Mouse (Mus musculus) megakaryocyte, embryonic 14.5 days (primary cell): ENCODE measurements around the gene Qrich1. TPM values are rescaled to one million over a fixed set of nuclear protein-coding genes. Genes with fewer than 3 reads are reported as not detected.

Experiments
- H3K27me3 ChIP-seq: replicated peaks from 2 replicates; pipeline ENCODE3; 2012; ENCODE audit warnings: inconsistent platforms
- H3K36me3 ChIP-seq: replicated peaks from 2 replicates; pipeline ENCODE3; 2012; ENCODE audit warnings: low read length, inconsistent platforms, mixed read lengths
- H3K4me1 ChIP-seq: 2 replicates; pipeline ENCODE4 v1.6.1; 2012; ENCODE audit warnings: inconsistent platforms
- H3K4me3 ChIP-seq: replicated peaks from 2 replicates; pipeline ENCODE3; 2012; ENCODE audit warnings: moderate library complexity, mild to moderate bottlenecking, inconsistent platforms
- H3K9me3 ChIP-seq: 2 replicates; pipeline ENCODE4 v1.6.1; 2012; ENCODE audit warnings: inconsistent platforms
- FLI1 ChIP-seq: IDR thresholded peaks from 2 replicates; pipeline ENCODE4 v1.6.1; 2012; ENCODE audit warnings: low read length, inconsistent platforms, mixed read lengths
- GATA1 ChIP-seq: IDR thresholded peaks from 3 replicates; pipeline ENCODE4 v1.6.1; 2012; ENCODE audit warnings: mixed read lengths, low read length, inconsistent platforms, borderline replicate concordance
- polyA plus RNA-seq: library from polyadenylated mRNA; stranded (reverse); fragments of >175 nt; gene quantifications from 2 replicates; pipeline ENCODE4 v1.2.3, GENCODE M21; 2012; ENCODE audit warnings: low replicate concordance; ENCODE audit not compliant: insufficient read depth

The Qrich1 gene
- polyA plus RNA-seq, 1 experiment = 22.0 TPM

GRCm38 (mm10) chr9:108492043-108492750 lies 24.4 kb upstream of the Qrich1 start:
- Histone ChIP-seq H3K4me1 (peaks cover 35% of the 10 kb centered on the region), H3K4me3 (peak overlapping the region; percentile 97), H3K27me3 (peaks cover under 1% of the 10 kb centered on the region), H3K9me3 (no peaks in the 10 kb centered on the region), H3K36me3 (peaks cover 53% of the 10 kb centered on the region)
- TF ChIP-seq FLI1 (no peak), GATA1 (no peak)

- Histone ChIP-seq H3K9me3 (no peaks in the 10 kb centered on the region), H3K36me3 (peaks cover 63% of the 10 kb centered on the region), H3K4me1 (peaks cover 35% of the 10 kb centered on the region), H3K4me3 (peak overlapping the region; percentile 26), H3K27me3 (no peaks in the 10 kb centered on the region)
- TF ChIP-seq GATA1 (no peak), FLI1 (no peak)
These were observed 23.4 kb upstream of the Qrich1 start for GRCm38 (mm10) chr9:108493246-108493645.

GRCm38 (mm10) chr9:108494146-108494825 lies 22.3 kb upstream of the Qrich1 start:
- Histone ChIP-seq H3K4me3 (no peak overlapping the region), H3K36me3 (peaks cover 74% of the 10 kb centered on the region), H3K4me1 (peaks cover 33% of the 10 kb centered on the region), H3K9me3 (no peaks in the 10 kb centered on the region), H3K27me3 (no peaks in the 10 kb centered on the region)
- TF ChIP-seq FLI1 = no peak
- no peak for TF ChIP-seq GATA1

GRCm38 (mm10) chr9:108494905-108495304 lies 21.7 kb upstream of the Qrich1 start:
- Histone ChIP-seq H3K27me3 (no peaks in the 10 kb centered on the region), H3K4me1 (peaks cover 31% of the 10 kb centered on the region), H3K36me3 (peaks cover 80% of the 10 kb centered on the region), H3K4me3 (no peak overlapping the region), H3K9me3 (no peaks in the 10 kb centered on the region)
- no peak for TF ChIP-seq FLI1
- no peak for TF ChIP-seq GATA1

GRCm38 (mm10) chr9:108499231-108499630 lies 17.4 kb upstream of the Qrich1 start:
- TF ChIP-seq FLI1 (no peak), GATA1 (no peak)
- Histone ChIP-seq H3K36me3 (peaks cover 95% of the 10 kb centered on the region), H3K4me3 (peak overlapping the region; percentile 2), H3K27me3 (no peaks in the 10 kb centered on the region), H3K4me1 (peaks cover 6% of the 10 kb centered on the region; the same call in 1 of the 2 replicates), H3K9me3 (no peaks in the 10 kb centered on the region)

- Histone ChIP-seq H3K36me3 (peaks cover 88% of the 10 kb centered on the region), H3K27me3 (no peaks in the 10 kb centered on the region), H3K4me3 (peak overlapping the region; percentile 69), H3K4me1 (peaks cover 6% of the 10 kb centered on the region; the same call in 1 of the 2 replicates), H3K9me3 (no peaks in the 10 kb centered on the region)
- TF ChIP-seq FLI1 = no peak
- no peak for TF ChIP-seq GATA1
These were observed 16.7 kb upstream of the Qrich1 start for GRCm38 (mm10) chr9:108499943-108500342.

- Histone ChIP-seq H3K36me3 (peaks cover 49% of the 10 kb centered on the region), H3K9me3 (no peaks in the 10 kb centered on the region), H3K4me1 (peaks cover 26% of the 10 kb centered on the region), H3K4me3 (peak overlapping the region; percentile 98), H3K27me3 (no peaks in the 10 kb centered on the region)
- TF ChIP-seq FLI1 = no peak
- TF ChIP-seq GATA1 = no peak
These were observed 9.7 kb upstream of the Qrich1 start for GRCm38 (mm10) chr9:108506901-108507300.

- Histone ChIP-seq H3K27me3 (no peaks in the 10 kb centered on the region), H3K9me3 (no peaks in the 10 kb centered on the region), H3K4me3 (peak within 1 kb of the TSS; percentile 98), H3K4me1 (peaks cover 26% of the 10 kb centered on the region), H3K36me3 (peaks cover 50% of the 10 kb centered on the region)
- TF ChIP-seq GATA1 = no peak
- no peak for TF ChIP-seq FLI1
These were observed 8.8 kb upstream of the Qrich1 start, which contains the start of gene Qars for GRCm38 (mm10) chr9:108507619-108508434. TSS of gene Qars (plus strand) at chr9:108507706.

- TF ChIP-seq FLI1 (no peak), GATA1 (no peak)
- Histone ChIP-seq H3K4me1 (peaks cover 26% of the 10 kb centered on the region), H3K9me3 (no peaks in the 10 kb centered on the region), H3K36me3 (peaks cover 50% of the 10 kb centered on the region), H3K4me3 (peak overlapping the region; percentile 98), H3K27me3 (no peaks in the 10 kb centered on the region)
These were observed 7.8 kb upstream of the Qrich1 start for GRCm38 (mm10) chr9:108508776-108509175.
